In the genomic region with DNA sequence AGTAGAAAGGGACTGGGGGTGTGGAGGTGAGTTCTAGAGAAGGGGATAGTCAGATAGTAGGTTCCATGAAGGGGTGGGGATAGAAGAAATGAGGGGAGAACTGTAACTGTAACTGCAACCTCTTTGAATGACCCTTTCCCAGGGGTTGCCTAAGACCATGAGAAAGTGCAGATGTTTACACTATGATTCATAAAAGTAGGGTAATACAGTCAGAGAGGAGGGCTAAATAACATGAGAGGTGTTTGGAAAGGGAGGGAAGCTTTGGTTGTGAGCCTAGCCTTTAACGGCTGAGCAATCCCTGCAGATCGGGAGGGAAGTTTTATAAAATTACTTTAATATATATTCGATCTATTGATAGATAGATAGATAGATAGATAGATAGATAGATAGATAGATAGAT, we compare ENCODE assay signal across 36 mouse cellular contexts. TPM values are rescaled to one million over a fixed set of nuclear protein-coding genes. Genes with fewer than 3 reads are reported as not detected.
"Had no signal": no experiment of that assay in that cellular context is flagged by ENCODE, and none has a peak within 500 bp of the region (broad histone marks: within the 10 kb centered on the region; RNA-seq: fewer than 3 reads in every experiment).

No protein-coding gene starts in this region.

- H3K9ac ChIP-seq: heart, embryonic 12.5 days; heart, embryonic 13.5 days; heart, embryonic 15.5 days; hindbrain, embryonic 12.5 days; hindbrain, embryonic 13.5 days; hindbrain, embryonic 14.5 days; hindbrain, embryonic 15.5 days; intestine, embryonic 15.5 days; kidney, embryonic 15.5 days had no signal

- ATAC-seq: hindbrain, embryonic 16.5 days; hindbrain, postnatal 0 days; inflammation-experienced regulatory T-cells, adult 6 months; intestine, embryonic 15.5 days; intestine, embryonic 16.5 days; intestine, postnatal 0 days had no signal

- H3K4me1 ChIP-seq: hindbrain, embryonic 10.5 days; intestine, embryonic 15.5 days; kidney, embryonic 15.5 days had no signal

- DNase-seq: heart, postnatal 10 days; heart, postnatal 14 days; heart, postnatal 36 days; heart, postnatal 4 days; kidney, adult 11 months; kidney, adult 18-20 months; kidney, adult 2 months; kidney, adult 8-10 months; kidney, adult 9 months; kidney, postnatal 10 days; kidney, postnatal 14 days; kidney, postnatal 25 days; kidney, postnatal 36 days; kidney, postnatal 4 days; layer of hippocampus, adult 9-11 months; layer of hippocampus, postnatal 36 days had no signal

- H3K9me3 ChIP-seq: heart, embryonic 12.5 days; heart, embryonic 13.5 days; heart, embryonic 15.5 days; hindbrain, embryonic 10.5 days; hindbrain, embryonic 12.5 days; hindbrain, embryonic 13.5 days; hindbrain, embryonic 15.5 days; intestine, embryonic 15.5 days; kidney, embryonic 15.5 days had no signal

- H3K27me3 ChIP-seq: heart, embryonic 12.5 days; heart, embryonic 13.5 days; heart, embryonic 15.5 days; hindbrain, embryonic 12.5 days; hindbrain, embryonic 13.5 days; hindbrain, embryonic 15.5 days; intestine, embryonic 15.5 days; kidney, embryonic 15.5 days had no signal

- H3K4me2 ChIP-seq: heart, embryonic 11.5 days; heart, embryonic 12.5 days; heart, embryonic 13.5 days; heart, embryonic 15.5 days; hindbrain, embryonic 12.5 days; hindbrain, embryonic 13.5 days; hindbrain, embryonic 14.5 days; hindbrain, embryonic 15.5 days; intestine, embryonic 15.5 days; kidney, embryonic 15.5 days had no signal

- H3K4me3 ChIP-seq: heart, embryonic 12.5 days; heart, embryonic 13.5 days; heart, embryonic 15.5 days; hindbrain, embryonic 10.5 days; hindbrain, embryonic 12.5 days; hindbrain, embryonic 13.5 days; hindbrain, embryonic 15.5 days; intestine, embryonic 15.5 days; kidney, embryonic 15.5 days; layer of hippocampus, adult 2 months; left cerebral cortex, adult 2 months had no signal

- H3K36me3 ChIP-seq: heart, embryonic 12.5 days; heart, embryonic 13.5 days; heart, embryonic 15.5 days; hindbrain, embryonic 10.5 days; hindbrain, embryonic 12.5 days; hindbrain, embryonic 13.5 days; hindbrain, embryonic 15.5 days; intestine, embryonic 15.5 days; kidney, embryonic 15.5 days had no signal

- H3K27ac ChIP-seq: heart, embryonic 13.5 days; heart, embryonic 15.5 days; hindbrain, embryonic 10.5 days; hindbrain, embryonic 12.5 days; hindbrain, embryonic 13.5 days; hindbrain, embryonic 14.5 days; hindbrain, embryonic 15.5 days; hindbrain, postnatal 0 days; intestine, embryonic 15.5 days; kidney, embryonic 15.5 days; kidney, postnatal 0 days; layer of hippocampus, adult 2 months; left cerebral cortex, adult 2 months had no signal

RNA-seq across cellular contexts. Expression of a gene that starts 56.9 kb away (rescaled TPM):
- total RNA-seq: hematopoietic stem cell, adult 5-6 weeks had no signal
